8 mouse cellular contexts compared by ENCODE assay signal in the genomic region with DNA sequence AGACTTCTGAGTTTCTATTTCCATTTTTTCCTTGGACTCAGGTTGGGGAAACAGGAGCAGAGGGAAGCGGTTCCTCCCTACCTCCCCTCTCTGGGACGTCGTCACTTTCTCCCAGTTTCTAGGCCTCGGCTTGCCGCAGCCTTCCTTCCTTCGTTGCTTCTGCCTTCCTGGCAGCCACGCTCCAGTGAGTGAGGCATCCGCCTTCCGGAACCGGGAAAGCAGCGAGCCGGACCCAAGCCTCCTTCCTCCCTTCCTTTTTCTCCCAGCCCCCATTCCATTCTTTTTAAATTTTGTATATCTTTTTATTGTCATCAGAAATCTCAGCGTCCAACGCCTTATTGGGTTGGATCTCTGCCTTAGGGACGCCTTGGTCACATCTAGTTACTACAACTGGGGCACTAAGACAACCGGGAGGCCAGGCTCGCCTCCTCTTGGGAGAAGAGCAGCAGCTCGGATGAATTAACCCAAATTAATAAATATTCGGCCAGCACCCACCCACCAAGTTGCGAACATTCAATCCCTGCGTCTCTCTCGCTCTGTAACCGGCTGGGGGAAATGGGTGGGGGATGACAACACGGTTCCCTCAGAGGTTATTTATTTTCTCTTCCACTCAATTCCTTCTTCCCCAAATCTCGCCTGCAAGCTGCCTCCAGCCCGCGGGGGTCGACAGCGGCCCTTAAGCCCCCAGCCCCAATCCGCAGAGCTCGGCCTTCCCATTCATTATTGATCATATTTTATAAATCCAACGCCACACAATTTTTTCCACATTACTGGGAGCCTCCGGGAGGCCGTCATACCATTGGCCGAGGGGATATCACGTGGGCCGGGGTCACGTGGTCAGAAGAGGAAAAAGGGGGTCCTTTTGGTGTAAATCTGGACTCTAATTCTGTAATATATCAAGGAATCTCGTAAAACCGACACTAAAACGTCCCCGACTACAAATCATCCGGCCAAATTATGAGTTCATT. TPM values are rescaled to one million over a fixed set of nuclear protein-coding genes. Genes with fewer than 3 reads are reported as not detected.
A peak's percentile ranks its signal among the peaks of the same experiment; 100 is the strongest.
DNase-seq lines count a peak whose midpoint lies in the region; ATAC-seq and TF ChIP-seq lines count a peak whose summit lies in the region.

A gene (plus strand): TSS at position 853 of the 968 bp plus-strand sequence.

- H3K27ac ChIP-seq in hindbrain, embryonic 12.5 days = peak within 1 kb of the TSS; percentile 66
- peak within 1 kb of the TSS; percentile 44 for H3K27ac ChIP-seq in limb, embryonic 15.5 days
- H3K27ac ChIP-seq in stomach, embryonic 16.5 days (ENCODE audit: low read length) = peak within 1 kb of the TSS; percentile 90

- peak within 1 kb of the TSS; percentile 74 for H3K4me3 ChIP-seq in E14TG2a.4 (replicated peaks; ENCODE audit: low read length)
- peak within 1 kb of the TSS; percentile 34 for H3K4me3 ChIP-seq in hindbrain, embryonic 12.5 days
- H3K4me3 ChIP-seq in limb, embryonic 15.5 days = peak within 1 kb of the TSS; percentile 36
- H3K4me3 ChIP-seq in stomach, embryonic 16.5 days (replicated peaks; ENCODE audit: low read length) = peak within 1 kb of the TSS; percentile 55

- H3K4me1 ChIP-seq in E14TG2a.4 (replicated peaks; ENCODE audit: low read depth, low read length) = peaks cover 47% of the 10 kb centered on the region
- peaks cover 14% of the 10 kb centered on the region; the same call in 1 of the 2 replicates for H3K4me1 ChIP-seq in hindbrain, embryonic 12.5 days
- H3K4me1 ChIP-seq in limb, embryonic 15.5 days = peaks cover 23% of the 10 kb centered on the region
- H3K4me1 ChIP-seq in stomach, embryonic 16.5 days (ENCODE audit: control insufficient read depth, insufficient read depth, low read length) = no peaks in the 10 kb centered on the region

- no peaks in the 10 kb centered on the region for H3K9me3 ChIP-seq in E14TG2a.4 (ENCODE audit: low read length)
- H3K9me3 ChIP-seq in hindbrain, embryonic 12.5 days (replicated peaks) = no peaks in the 10 kb centered on the region
- H3K9me3 ChIP-seq in limb, embryonic 15.5 days = no peaks in the 10 kb centered on the region
- H3K9me3 ChIP-seq in stomach, embryonic 16.5 days (replicated peaks; ENCODE audit: control insufficient read depth, low read length) = no peaks in the 10 kb centered on the region

- peak within 1 kb of the TSS; percentile 36 for H3K9ac ChIP-seq in hindbrain, embryonic 12.5 days
- H3K9ac ChIP-seq in limb, embryonic 15.5 days = no peak within 1 kb of the TSS
- peak within 1 kb of the TSS; percentile 77 for H3K9ac ChIP-seq in stomach, embryonic 16.5 days (ENCODE audit: low read length)

- no peaks in the 10 kb centered on the region for H3K36me3 ChIP-seq in E14TG2a.4 (ENCODE audit: insufficient read depth, low read length)
- H3K36me3 ChIP-seq in hindbrain, embryonic 12.5 days = no peaks in the 10 kb centered on the region
- H3K36me3 ChIP-seq in limb, embryonic 15.5 days = no peaks in the 10 kb centered on the region
- no peaks in the 10 kb centered on the region for H3K36me3 ChIP-seq in stomach, embryonic 16.5 days (ENCODE audit: control insufficient read depth, insufficient read depth, low read length)

- no peak for TF ChIP-seq CTCF in E14TG2a.4 (conservative IDR thresholded peaks at IDR 0.05; ENCODE audit: low read length)

- ATAC-seq in hindbrain, embryonic 12.5 days (ENCODE audit: low FRiP score) = no peak
- no peak for ATAC-seq in limb, embryonic 15.5 days (ENCODE audit: insufficient number of reproducible peaks, low FRiP score, low TSS enrichment, low read depth)
- 0 out of 2 replicates have a peak, but pooled peaks have one; percentile 10 for ATAC-seq in stomach, embryonic 16.5 days (ENCODE audit: insufficient read depth, low FRiP score)

- 2% methylated on average over 43 of the region's 43 CpGs for WGBS in hindbrain, embryonic 12.5 days
- WGBS in limb, embryonic 15.5 days = 1% methylated on average over 43 of the region's 43 CpGs
- WGBS in stomach, embryonic 16.5 days = 2% methylated on average over 43 of the region's 43 CpGs

- peak; percentile 84 for DNase-seq in adrenal gland, adult 8-10 months
- no peak for DNase-seq in urinary bladder, postnatal 4 days (ENCODE audit: low spot score in 2 of 2)
- DNase-seq in gastrocnemius, postnatal 10 days = no peak
- no peak for DNase-seq in frontal cortex, postnatal 25 days (ENCODE audit: low spot score in 2 of 2)

- H3K4me2 ChIP-seq in hindbrain, embryonic 12.5 days (replicated peaks) = peak within 1 kb of the TSS; percentile 44
- peak within 1 kb of the TSS; percentile 52 for H3K4me2 ChIP-seq in limb, embryonic 15.5 days
- H3K4me2 ChIP-seq in stomach, embryonic 16.5 days (ENCODE audit: low read depth, low read length) = peak within 1 kb of the TSS; percentile 65

- peaks cover 98% of the 10 kb centered on the region for H3K27me3 ChIP-seq in E14TG2a.4 (ENCODE audit: insufficient read depth, low read length)
- peaks cover 98% of the 10 kb centered on the region for H3K27me3 ChIP-seq in hindbrain, embryonic 12.5 days
- peaks cover 98% of the 10 kb centered on the region for H3K27me3 ChIP-seq in limb, embryonic 15.5 days
- H3K27me3 ChIP-seq in stomach, embryonic 16.5 days (ENCODE audit: control insufficient read depth, insufficient read depth, low read length) = peaks cover 51% of the 10 kb centered on the region

RNA-seq across cellular contexts. Expression of the gene that starts here (rescaled TPM):
- total RNA-seq in adrenal gland, adult 8-10 months (2022) = 10 to 100 TPM; 44.6 to 62.9 (median 53.0) TPM
- polyA plus RNA-seq in hindbrain, embryonic 12.5 days (2016; fragmentation: Nextera tagmentation; extraction: Ambion mirVana) = 9.6 and 11.0 TPM in 2 replicates
- 3.3 and 4.2 TPM in 2 replicates for polyA plus RNA-seq in limb, embryonic 15.5 days (2015; fragmentation: Nextera tagmentation; extraction: Ambion mirVana)
- 6.3 and 8.3 TPM in 2 replicates for polyA plus RNA-seq in stomach, embryonic 16.5 days (2015; fragmentation: Nextera tagmentation; extraction: Ambion mirVana)
- total RNA-seq in gastrocnemius, postnatal 10 days (2021) = 1 to 10 TPM; 1.6 to 1.9 TPM

Comparison
In these comparisons a context has a peak if more than half of its experiments do, and no peak if none do; other contexts are left out.
1. RNA of the gene that starts here (total RNA-seq): 44.6 to 62.9 TPM in adrenal gland, adult 8-10 months; 1.6 to 1.9 TPM in gastrocnemius, postnatal 10 days; every median in the first group is over 10 times any median in the second.
2. Peak in every context shown above with its lines, with median percentiles within 50 percentile points of each other: H3K4me3 ChIP-seq, H3K27ac ChIP-seq and H3K4me2 ChIP-seq.